Mouse (Mus musculus) kidney, embryonic 14.5 days (tissue): ENCODE results near the gene Srsf5. TPM values are rescaled to one million over a fixed set of nuclear protein-coding genes. Genes with fewer than 3 reads are reported as not detected.

ENCODE experiments used
- ATAC-seq: fragments of 200-750 bp; cut with Nextera tagmentation; 2 replicates; pipeline ENCODE4 v1.8.0; 2017; ENCODE audit warnings: moderate number of reproducible peaks, mild to moderate bottlenecking, moderate TSS enrichment, moderate library complexity; ENCODE audit not compliant: low FRiP score, low TSS enrichment
- H3K27ac ChIP-seq: fragments of 300-500 bp; sonication (generic); 2 replicates; pipeline ENCODE4 v1.5.1; 2014; ENCODE audit warnings: low read depth, mild to moderate bottlenecking, low read length, moderate library complexity, mixed read lengths
- H3K27me3 ChIP-seq: fragments of 300-500 bp; sonication (generic); 2 replicates; pipeline ENCODE4 v1.6.1; 2014; ENCODE audit warnings: mild to moderate bottlenecking, low read length; ENCODE audit not compliant: control insufficient read depth, insufficient read depth
- H3K36me3 ChIP-seq: fragments of 300-500 bp; sonication (generic); 2 replicates; pipeline ENCODE4 v1.6.1; 2014; ENCODE audit warnings: low read length, mixed read lengths; ENCODE audit not compliant: control insufficient read depth, insufficient read depth
- H3K4me1 ChIP-seq: fragments of 300-500 bp; sonication (generic); 2 replicates; pipeline ENCODE4 v1.6.1; 2014; ENCODE audit warnings: low read length, mixed read lengths; ENCODE audit not compliant: control insufficient read depth, insufficient read depth
- H3K4me2 ChIP-seq: fragments of 300-500 bp; sonication (generic); replicated peaks from 2 replicates; pipeline ENCODE4 v1.6.1; 2014; ENCODE audit warnings: low read depth, mild to moderate bottlenecking, low read length
- H3K4me3 ChIP-seq: fragments of 300-500 bp; sonication (generic); 2 replicates; pipeline ENCODE4 v1.5.1; 2014; ENCODE audit warnings: mild to moderate bottlenecking, low read length
- H3K9ac ChIP-seq: fragments of 300-500 bp; sonication (generic); 2 replicates; pipeline ENCODE4 v1.6.1; 2014; ENCODE audit warnings: low read depth, mild to moderate bottlenecking, low read length, moderate library complexity
- H3K9me3 ChIP-seq: fragments of 300-500 bp; sonication (generic); 2 replicates; pipeline ENCODE4 v1.6.1; 2016; ENCODE audit warnings: low read length; ENCODE audit not compliant: control insufficient read depth
- WGBS: fragments of 180-500 bp; shearing (Covaris S2); extraction: QIAGEN DNeasy Blood & Tissue Kit; methylation state at CpG from one replicate; pipeline ENCODE4 v1.1.7; 2014; 5-methylcytosine and 5-hydroxymethylcytosine counted together
- polyA plus RNA-seq: library from polyadenylated mRNA; unstranded; fragments of >200 nt; fragmentation: Nextera tagmentation; extraction: Ambion mirVana; gene quantifications from 2 replicates; pipeline ENCODE4 v1.2.1, GENCODE M21; 2014

Gene Srsf5
- polyA plus RNA-seq, 1 experiment from 2014 or later: 332 TPM

DNA sequence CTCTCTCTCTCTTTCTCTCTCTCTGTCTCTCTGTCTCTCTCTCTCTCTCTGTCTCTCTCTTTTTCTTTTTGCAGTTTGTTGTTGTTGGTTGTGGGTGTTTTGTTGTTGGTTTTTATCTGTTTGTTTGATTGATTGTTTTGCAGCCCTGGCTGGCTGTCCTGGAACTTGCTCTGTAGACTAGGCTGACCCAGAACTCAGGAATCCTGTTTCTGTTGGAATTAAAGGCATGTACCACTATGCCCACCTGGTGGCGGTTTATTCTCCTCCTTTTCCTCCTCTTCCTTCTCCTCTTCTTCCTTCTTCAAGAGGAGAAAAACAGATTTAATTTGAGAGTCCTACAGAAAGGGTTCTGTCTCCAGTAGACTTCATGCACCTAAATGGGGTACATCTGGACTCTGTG is 17.8 kb upstream of the Srsf5 start:
- Histone ChIP-seq H3K27ac (no peak overlapping the region), H3K9ac (no peak overlapping the region), H3K4me2 (no peak overlapping the region), H3K4me1 (0 out of 2 replicates have a peak, but pooled peaks cover 5% of the 10 kb centered on the region), H3K36me3 (no peaks in the 10 kb centered on the region), H3K27me3 (no peaks in the 10 kb centered on the region), H3K9me3 (no peaks in the 10 kb centered on the region), H3K4me3 (no peak overlapping the region)
- no peak for ATAC-seq
- WGBS: 44% methylated on average over 1 of the region's 1 CpGs

GRCm38 (mm10) chr12:80928881-80929280 is 16.4 kb upstream of the Srsf5 start:
- no peak for ATAC-seq
- 68% methylated on average over 3 of the region's 3 CpGs for WGBS
- H3K27ac ChIP-seq: no peak overlapping the region

GRCm38 (mm10) chr12:80930141-80930540 is 15.2 kb upstream of the Srsf5 start:
- no peak for ATAC-seq
- Histone ChIP-seq H3K9me3 (no peaks in the 10 kb centered on the region), H3K9ac (no peak overlapping the region), H3K4me2 (no peak overlapping the region), H3K4me3 (no peak overlapping the region), H3K4me1 (no peaks in the 10 kb centered on the region), H3K27me3 (no peaks in the 10 kb centered on the region), H3K27ac (no peak overlapping the region), H3K36me3 (no peaks in the 10 kb centered on the region)
- 79% methylated on average over 7 of the region's 7 CpGs for WGBS

More at GRCm38 (mm10) chr12:80928881-80929280, 16.4 kb upstream of the Srsf5 start:
- Histone ChIP-seq H3K36me3 (no peaks in the 10 kb centered on the region), H3K27me3 (no peaks in the 10 kb centered on the region), H3K4me3 (no peak overlapping the region), H3K9ac (no peak overlapping the region), H3K4me1 (no peaks in the 10 kb centered on the region), H3K4me2 (no peak overlapping the region), H3K9me3 (no peaks in the 10 kb centered on the region)

GRCm38 (mm10) chr12:80931402-80932140 is 13.7 kb upstream of the Srsf5 start:
- 77% methylated on average over 3 of the region's 3 CpGs for WGBS

DNA sequence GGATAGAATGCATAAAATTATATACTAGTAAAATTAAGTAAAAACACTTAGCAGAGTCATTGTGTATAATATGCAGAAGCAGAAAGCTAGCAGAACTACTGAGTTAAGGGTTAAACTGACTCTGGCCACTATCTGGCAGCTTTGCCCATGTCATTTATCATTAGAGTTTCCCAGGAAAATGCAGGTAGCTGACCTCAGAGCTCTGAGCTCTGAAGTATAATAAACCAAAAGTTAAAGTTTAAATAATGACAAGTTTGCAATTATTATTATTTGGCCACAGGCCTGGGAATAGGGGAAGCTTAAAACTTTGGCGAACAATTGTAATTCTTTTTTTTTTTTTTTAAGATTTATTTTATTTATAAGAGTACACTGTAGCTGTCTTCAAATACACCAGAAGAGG is 12.4 kb upstream of the Srsf5 start:
- WGBS: 93% methylated on average over 1 of the region's 1 CpGs
- H3K27ac ChIP-seq: no peak overlapping the region
- no peaks in the 10 kb centered on the region for H3K27me3 ChIP-seq
- no peaks in the 10 kb centered on the region for H3K36me3 ChIP-seq
- H3K4me2 ChIP-seq: no peak overlapping the region
- ATAC-seq: no peak
- H3K9ac ChIP-seq: no peak overlapping the region
- no peaks in the 10 kb centered on the region for H3K4me1 ChIP-seq
- no peak overlapping the region for H3K4me3 ChIP-seq
- H3K9me3 ChIP-seq: no peaks in the 10 kb centered on the region

More at GRCm38 (mm10) chr12:80931402-80932140, 13.7 kb upstream of the Srsf5 start:
- H3K9ac ChIP-seq: no peak overlapping the region
- no peaks in the 10 kb centered on the region for H3K27me3 ChIP-seq
- no peak overlapping the region for H3K4me3 ChIP-seq
- H3K9me3 ChIP-seq: no peaks in the 10 kb centered on the region
- no peak overlapping the region for H3K27ac ChIP-seq
- no peaks in the 10 kb centered on the region for H3K36me3 ChIP-seq
- H3K4me2 ChIP-seq: no peak overlapping the region
- H3K4me1 ChIP-seq: no peaks in the 10 kb centered on the region
- no peak for ATAC-seq

DNA sequence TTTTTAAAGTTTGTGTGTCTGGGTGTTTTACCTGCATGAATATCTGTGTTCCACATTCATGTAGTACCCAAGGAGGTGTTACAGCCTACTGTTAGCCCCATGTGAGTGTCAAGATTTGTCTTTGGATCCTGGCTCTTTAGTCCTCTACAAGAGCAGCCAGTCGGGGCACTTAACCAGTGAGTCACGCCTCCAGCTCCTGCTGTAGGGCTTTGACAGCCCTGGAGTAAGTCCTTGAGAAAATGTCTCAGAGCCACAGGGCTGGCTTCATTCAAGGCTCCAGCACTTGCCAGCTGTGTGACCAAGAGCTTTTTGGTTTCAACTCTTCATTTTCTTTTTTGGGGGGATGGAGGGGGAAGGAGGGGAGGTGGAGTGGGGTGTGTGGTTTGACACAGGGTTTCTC is 8.6 kb upstream of the Srsf5 start:
- Histone ChIP-seq H3K9ac (no peak overlapping the region), H3K4me3 (no peak overlapping the region), H3K36me3 (no peaks in the 10 kb centered on the region), H3K4me2 (no peak overlapping the region), H3K4me1 (no peaks in the 10 kb centered on the region), H3K27me3 (no peaks in the 10 kb centered on the region), H3K27ac (no peak overlapping the region), H3K9me3 (no peaks in the 10 kb centered on the region)
- no peak for ATAC-seq
- WGBS: 62% methylated on average over 2 of the region's 2 CpGs

DNA sequence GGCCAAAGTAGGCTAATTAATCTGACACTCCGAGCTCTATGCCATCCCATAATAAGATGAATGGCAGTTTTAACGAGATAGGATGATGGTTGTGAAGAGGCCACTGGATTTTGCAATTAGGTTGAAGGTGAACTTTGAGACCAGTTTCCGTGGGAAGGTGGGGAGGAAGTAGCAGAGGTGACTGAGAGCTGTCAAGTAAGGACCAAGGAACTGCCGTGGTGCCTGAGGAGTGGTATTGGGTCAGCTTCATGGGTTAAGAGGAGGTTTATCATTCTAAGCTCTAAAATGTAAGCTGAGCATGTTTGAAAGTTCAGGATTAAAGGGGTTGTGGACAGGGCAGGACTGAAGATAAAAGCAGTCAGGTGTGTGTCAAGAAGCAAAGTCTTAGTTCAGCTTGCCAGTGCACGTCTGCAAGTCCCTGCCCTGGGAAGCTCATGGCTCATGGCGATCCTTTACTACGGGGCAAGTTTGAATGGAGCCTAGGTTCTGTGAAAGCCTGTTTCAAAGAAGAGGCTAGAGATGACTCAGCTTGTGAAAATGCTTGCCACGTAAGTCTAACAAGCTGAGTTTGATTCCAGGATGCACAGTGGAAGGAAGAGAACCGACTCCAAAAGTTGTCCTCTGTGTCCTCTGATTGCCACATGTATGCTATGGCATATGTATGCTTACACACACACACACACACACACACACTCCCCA is 7.8 kb upstream of the Srsf5 start:
- Histone ChIP-seq H3K4me3 (no peak overlapping the region), H3K9me3 (no peaks in the 10 kb centered on the region), H3K9ac (no peak overlapping the region), H3K4me1 (no peaks in the 10 kb centered on the region), H3K36me3 (no peaks in the 10 kb centered on the region), H3K27ac (no peak overlapping the region), H3K4me2 (no peak overlapping the region), H3K27me3 (no peaks in the 10 kb centered on the region)
- ATAC-seq: no peak
- 77% methylated on average over 9 of the region's 9 CpGs for WGBS

DNA sequence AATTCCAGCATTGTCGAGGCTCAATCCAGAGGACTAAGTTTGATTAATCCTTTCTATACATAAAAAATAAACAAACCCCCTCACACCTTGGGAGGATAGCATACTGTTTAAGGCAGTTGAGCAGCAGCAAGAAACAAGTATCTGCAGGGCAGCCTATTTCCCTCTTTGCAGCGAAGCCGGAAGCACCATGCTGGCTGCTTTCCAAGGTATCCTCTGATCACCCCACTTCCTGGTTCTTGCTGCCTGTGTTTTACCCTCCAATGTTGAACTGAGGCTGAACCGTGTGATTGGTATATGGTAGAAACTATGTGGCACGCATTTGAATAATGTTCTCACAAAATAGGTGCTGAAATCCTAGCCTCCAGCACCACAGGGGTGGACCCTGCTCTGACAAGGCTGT is 6.7 kb upstream of the Srsf5 start:
- ATAC-seq: peak; percentile 16; the same call in 1 of the 2 replicates
- no peaks in the 10 kb centered on the region for H3K36me3 ChIP-seq
- 58% methylated on average over 5 of the region's 5 CpGs for WGBS
- H3K4me2 ChIP-seq: no peak overlapping the region
- no peak overlapping the region for H3K4me3 ChIP-seq
- peak overlapping the region; percentile 14; the same call in 1 of the 2 replicates for H3K27ac ChIP-seq
- H3K27me3 ChIP-seq: no peaks in the 10 kb centered on the region
- H3K4me1 ChIP-seq: no peaks in the 10 kb centered on the region
- no peaks in the 10 kb centered on the region for H3K9me3 ChIP-seq
- no peak overlapping the region for H3K9ac ChIP-seq

- H3K27ac ChIP-seq: peak overlapping the region; percentile 14; the same call in 1 of the 2 replicates
- no peaks in the 10 kb centered on the region for H3K9me3 ChIP-seq
- 75% methylated on average over 4 of the region's 4 CpGs for WGBS
- no peaks in the 10 kb centered on the region for H3K36me3 ChIP-seq
- H3K9ac ChIP-seq: no peak overlapping the region
- no peaks in the 10 kb centered on the region for H3K27me3 ChIP-seq
- ATAC-seq: no peak
- H3K4me2 ChIP-seq: no peak overlapping the region
- H3K4me1 ChIP-seq: no peaks in the 10 kb centered on the region
- H3K4me3 ChIP-seq: no peak overlapping the region
These were observed 6.1 kb upstream of the Srsf5 start for GRCm38 (mm10) chr12:80939165-80939564.
